Mouse (Mus musculus): Measurements from ENCODE around the gene Spem2.

Spem2 gene

GRCm38 (mm10) chr11:69835326-69835965, 17.2 kb upstream of the Spem2 start:
- no peak for DNase-seq (ENCODE audit: low read depth, low spot score)

GRCm38 (mm10) chr11:69834001-69834549, 15.8 kb upstream of the Spem2 start:
- DNase-seq (ENCODE audit: low read depth, low spot score) = peak; percentile 84

- no peak for DNase-seq (ENCODE audit: low read depth, low spot score)
These were observed 15.3 kb upstream of the Spem2 start for GRCm38 (mm10) chr11:69833554-69833953.

- DNase-seq (ENCODE audit: low read depth, low spot score) = peak; percentile 36
These were observed 10.6 kb upstream of the Spem2 start for GRCm38 (mm10) chr11:69828832-69829231.

GRCm38 (mm10) chr11:69823456-69823855, 5.2 kb upstream of the Spem2 start:
- no peak for DNase-seq (ENCODE audit: low read depth, low spot score)

- DNase-seq (ENCODE audit: low read depth, low spot score) = no peak
These were observed 3.8 kb upstream of the Spem2 start, which contains the start of gene Spem1 for GRCm38 (mm10) chr11:69822080-69822479. Gene Spem1, minus strand, starts transcription at chr11:69822180.

- no peak for DNase-seq (ENCODE audit: low read depth, low spot score)
These were observed 606 bp upstream of the Spem2 start for GRCm38 (mm10) chr11:69818871-69819270.

GRCm38 (mm10) chr11:69816520-69816919, 1.7 kb downstream of the Spem2 start:
- no peak for DNase-seq (ENCODE audit: low read depth, low spot score)

- DNase-seq (ENCODE audit: low read depth, low spot score) = no peak
These were observed 3.1 kb downstream of the Spem2 start, which contains the start of gene Gm39566 for GRCm38 (mm10) chr11:69815155-69815554. Gene Gm39566, minus strand, starts transcription at chr11:69815298.

- no peak for DNase-seq (ENCODE audit: low read depth, low spot score)
These were observed 8.0 kb downstream of the Spem2 start for GRCm38 (mm10) chr11:69810280-69810679.

- DNase-seq (ENCODE audit: low read depth, low spot score) = no peak
These were observed 10.6 kb downstream of the Spem2 start for GRCm38 (mm10) chr11:69807641-69808040.

GRCm38 (mm10) chr11:69806378-69806777, 11.9 kb downstream of the Spem2 start:
- no peak for DNase-seq (ENCODE audit: low read depth, low spot score)

GRCm38 (mm10) chr11:69804972-69805909, 13.0 kb downstream of the Spem2 start, which contains the start of gene Tmem102:
Gene Tmem102, minus strand, starts transcription at chr11:69805624.
- DNase-seq (ENCODE audit: low read depth, low spot score) = peak; percentile 85

- DNase-seq (ENCODE audit: low read depth, low spot score) = no peak
These were observed 13.7 kb downstream of the Spem2 start for GRCm38 (mm10) chr11:69804652-69804940.

- peak; percentile 91 for DNase-seq (ENCODE audit: low read depth, low spot score)
These were observed 14.2 kb downstream of the Spem2 start for GRCm38 (mm10) chr11:69803786-69804651.

GRCm38 (mm10) chr11:69803328-69803727, 14.9 kb downstream of the Spem2 start:
- no peak for DNase-seq (ENCODE audit: low read depth, low spot score)

GRCm38 (mm10) chr11:69802648-69803105, 15.6 kb downstream of the Spem2 start:
- peak; percentile 90 for DNase-seq (ENCODE audit: low read depth, low spot score)

GRCm38 (mm10) chr11:69801379-69801977, 16.8 kb downstream of the Spem2 start, which contains the start of gene Fgf11:
Gene Fgf11, minus strand, starts transcription at chr11:69801857.
- DNase-seq (ENCODE audit: low read depth, low spot score) = no peak

GRCm38 (mm10) chr11:69800392-69801197, 17.7 kb downstream of the Spem2 start:
- DNase-seq (ENCODE audit: low read depth, low spot score) = peak; percentile 77

- DNase-seq (ENCODE audit: low read depth, low spot score) = no peak
These were observed 18.2 kb downstream of the Spem2 start for GRCm38 (mm10) chr11:69800138-69800391.

Measured in ZHBTc4 (cell line).